Mouse (Mus musculus) ES-Bruce4 (cell line): ENCODE results near the gene Olfr1444.

Experiments
- CTCF ChIP-seq: IDR thresholded peaks from one replicate; pipeline ENCODE4 v1.8.1; 2011; ENCODE audit warnings: low read depth, low read length
- EP300 ChIP-seq: IDR thresholded peaks from 2 replicates; pipeline ENCODE4 v1.6.1; 2011; ENCODE audit warnings: low read depth, low read length; ENCODE audit not compliant: insufficient read depth

DNA sequence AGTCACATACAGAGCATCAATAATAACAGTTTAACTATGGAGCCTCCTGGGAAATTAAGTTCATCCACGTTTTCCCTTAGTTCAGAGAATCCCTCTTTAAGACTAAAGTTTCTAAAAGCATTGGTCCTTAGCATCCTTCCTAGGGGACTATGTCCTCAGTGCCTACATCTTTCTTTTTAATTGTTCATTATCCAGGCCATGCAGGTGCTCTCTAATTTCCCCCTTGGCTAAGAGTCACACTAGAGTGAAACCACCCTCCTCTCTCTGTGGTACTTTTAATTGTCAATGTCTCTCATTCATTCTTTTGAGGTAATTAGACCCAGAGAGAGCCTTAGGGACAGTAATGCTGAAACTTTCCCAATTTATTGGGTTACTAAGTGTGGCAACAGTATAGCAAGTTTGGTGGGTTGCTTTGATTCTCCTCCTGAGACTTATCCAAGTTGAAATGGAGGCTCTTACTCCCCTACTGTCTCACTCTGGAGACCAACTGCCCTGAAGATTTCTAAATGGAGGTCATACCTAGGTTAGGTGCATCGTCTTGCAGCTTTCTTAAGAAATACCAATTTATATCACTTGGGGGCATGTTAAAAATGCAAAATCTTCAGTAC lies 26.2 kb upstream of the Olfr1444 start:
- no peak for TF ChIP-seq EP300
- no peak for TF ChIP-seq CTCF
